Mouse (Mus musculus): ENCODE results near the gene Btbd9.

DNA sequence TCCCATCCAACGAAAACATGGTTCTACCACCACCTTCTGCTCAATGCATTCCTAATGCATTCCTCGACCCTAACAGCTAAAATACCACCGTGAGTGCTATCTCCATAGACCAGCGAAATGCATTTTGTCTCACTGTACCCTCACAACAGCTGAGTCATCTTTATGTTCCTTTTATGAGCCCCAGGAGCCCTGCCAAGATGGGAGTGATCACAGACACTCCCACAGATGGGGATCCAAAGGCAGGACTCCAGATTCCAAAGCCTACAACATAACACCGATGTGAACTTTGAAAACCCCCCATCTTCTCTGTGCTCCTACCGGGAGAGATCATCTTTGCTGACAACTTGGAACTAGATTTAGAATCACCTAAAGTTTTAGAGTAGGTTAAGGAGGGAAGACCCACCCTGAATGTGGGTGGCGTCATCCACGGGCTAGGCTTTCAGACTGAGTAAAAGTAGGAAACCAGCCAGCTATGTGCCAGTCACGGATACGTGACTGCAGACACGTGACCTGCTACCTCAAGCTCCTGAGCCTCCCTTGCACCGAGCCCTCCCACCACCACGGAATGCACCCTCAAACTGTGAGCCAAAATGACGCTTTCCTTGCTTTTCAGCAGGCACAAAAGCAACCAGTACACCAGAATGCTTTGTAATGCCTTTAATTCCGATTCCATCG, 33.2 kb upstream of the Btbd9 start:
- TF ChIP-seq POLR2A (IDR thresholded peaks at IDR 0.05; ENCODE audit: insufficient read depth, low read length) (no peak), EP300 (IDR thresholded peaks at IDR 0.05; ENCODE audit: insufficient read depth, low read depth, low read length) (peak; percentile 42; the same call in 1 of the 2 replicates)
